Mouse (Mus musculus) kidney, postnatal 14 days (tissue): ENCODE data around the gene Whamm.

Source experiments
- DNase-seq: peaks from one replicate; pipeline ENCODE4 v3.0.0; 2022; ENCODE audit warnings: mixed read lengths

Gene Whamm

GRCm38 (mm10) chr7:81599379-81600280 lies 28.6 kb downstream of the Whamm start:
- no peak for DNase-seq

GRCm38 (mm10) chr7:81604991-81605390 lies 33.9 kb downstream of the Whamm start:
- no peak for DNase-seq

- DNase-seq, result no peak
These were observed 34.4 kb downstream of the Whamm start for GRCm38 (mm10) chr7:81605489-81605888.

- no peak for DNase-seq
These were observed 35.4 kb downstream of the Whamm start for GRCm38 (mm10) chr7:81606452-81606851.

GRCm38 (mm10) chr7:81610125-81610524 lies 39.1 kb downstream of the Whamm start:
- DNase-seq, result no peak

GRCm38 (mm10) chr7:81612856-81613635 lies 42.0 kb downstream of the Whamm start:
- DNase-seq, result no peak

- DNase-seq, result no peak
These were observed 44.0 kb downstream of the Whamm start for GRCm38 (mm10) chr7:81615031-81615430.

- DNase-seq, result no peak
These were observed 51.7 kb downstream of the Whamm start for GRCm38 (mm10) chr7:81622793-81623192.

- no peak for DNase-seq
These were observed 52.7 kb downstream of the Whamm start for GRCm38 (mm10) chr7:81623767-81624166.

- DNase-seq, result no peak
These were observed 55.4 kb downstream of the Whamm start for GRCm38 (mm10) chr7:81626460-81626859.

GRCm38 (mm10) chr7:81631261-81631660 lies 60.2 kb downstream of the Whamm start:
- no peak for DNase-seq

- DNase-seq, result no peak
These were observed 61.5 kb downstream of the Whamm start for GRCm38 (mm10) chr7:81632586-81632985.

- DNase-seq, result no peak
These were observed 70.0 kb downstream of the Whamm start for GRCm38 (mm10) chr7:81641101-81641500.

- DNase-seq, result no peak
These were observed 73.6 kb downstream of the Whamm start for GRCm38 (mm10) chr7:81644551-81645235.
